Mouse (Mus musculus) right cerebral cortex, postnatal 4 days (tissue): ENCODE results near the gene Syt1.

Experiments
- DNase-seq: peaks from one replicate; pipeline ENCODE4 v3.0.0-alpha.2; 2022

Syt1 gene

DNA sequence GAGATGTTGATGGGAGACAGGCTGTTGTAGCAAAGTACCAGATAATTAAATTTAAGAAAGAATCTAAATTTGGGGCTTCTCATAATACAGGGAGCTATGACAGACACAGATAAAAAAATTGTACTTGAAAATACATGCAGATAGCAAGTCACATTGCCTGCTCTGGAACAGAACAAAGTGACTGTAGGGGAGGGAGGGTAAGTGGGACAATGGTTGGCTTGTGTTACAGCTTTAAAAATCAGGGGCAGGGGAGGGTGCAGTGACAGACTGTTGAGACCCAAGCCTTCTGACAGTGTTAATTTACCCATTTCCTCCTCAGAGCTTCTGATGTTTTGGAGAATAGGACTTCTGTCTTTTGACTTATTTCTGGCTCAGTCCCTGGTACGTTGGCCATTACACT lies 126.3 kb downstream of the Syt1 start:
- DNase-seq: no peak

DNA sequence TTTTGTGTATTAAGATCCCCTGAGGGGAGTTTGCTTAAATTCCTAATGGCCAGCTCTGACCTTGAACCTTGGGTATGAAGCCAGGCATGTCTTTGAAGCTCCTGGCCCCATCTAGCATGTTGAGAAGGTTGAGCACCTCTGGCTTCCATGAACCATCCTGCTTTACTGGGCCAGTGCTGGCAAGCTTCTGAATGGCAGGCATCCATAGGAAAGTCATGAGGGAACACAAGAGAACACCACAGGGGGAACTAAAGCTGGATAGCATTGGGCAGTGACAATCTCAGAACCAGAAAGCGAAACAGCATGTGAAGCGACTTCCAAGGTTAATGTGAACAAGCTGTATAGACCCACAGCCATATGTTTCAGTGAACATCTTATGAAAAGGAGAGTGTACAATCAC lies 130.4 kb downstream of the Syt1 start:
- no peak for DNase-seq

DNA sequence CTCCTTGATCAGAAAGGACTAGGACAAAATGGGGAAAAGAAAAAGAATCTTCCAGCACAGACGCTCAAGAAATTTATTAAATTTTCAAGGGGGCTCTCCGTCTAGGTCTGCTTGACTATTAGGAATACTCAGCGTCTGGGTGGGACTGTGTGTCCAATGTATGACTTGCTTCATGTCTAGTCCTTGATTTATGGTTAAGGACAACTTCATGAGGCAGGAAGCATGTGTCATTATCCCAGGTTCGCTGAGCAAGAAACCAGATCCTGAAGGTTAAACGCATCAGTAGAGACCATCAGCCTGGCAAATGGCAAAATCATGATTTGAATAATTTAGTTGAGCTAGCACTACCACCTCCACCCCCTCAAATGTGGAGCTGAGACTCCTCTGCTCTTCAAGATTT lies 135.1 kb downstream of the Syt1 start:
- DNase-seq: no peak

DNA sequence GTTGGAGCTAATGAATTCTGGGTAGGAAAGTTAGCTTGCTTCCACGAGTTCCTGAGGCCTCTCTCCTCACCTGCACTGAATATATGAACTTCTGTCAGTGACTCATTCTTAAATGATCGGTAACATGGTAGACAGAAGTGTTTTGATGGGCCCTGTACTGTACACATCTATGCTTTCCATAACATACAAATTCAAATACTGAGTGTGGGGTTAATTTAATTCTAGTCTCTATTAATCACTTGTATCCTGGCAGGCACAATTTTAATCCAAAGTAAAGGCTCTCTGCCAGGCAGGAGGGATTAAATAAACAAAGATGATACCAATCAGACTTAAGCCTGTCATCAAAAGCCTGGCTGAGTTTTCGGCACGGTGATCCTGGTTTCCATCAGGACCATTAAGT lies 136.1 kb downstream of the Syt1 start:
- no peak for DNase-seq

DNA sequence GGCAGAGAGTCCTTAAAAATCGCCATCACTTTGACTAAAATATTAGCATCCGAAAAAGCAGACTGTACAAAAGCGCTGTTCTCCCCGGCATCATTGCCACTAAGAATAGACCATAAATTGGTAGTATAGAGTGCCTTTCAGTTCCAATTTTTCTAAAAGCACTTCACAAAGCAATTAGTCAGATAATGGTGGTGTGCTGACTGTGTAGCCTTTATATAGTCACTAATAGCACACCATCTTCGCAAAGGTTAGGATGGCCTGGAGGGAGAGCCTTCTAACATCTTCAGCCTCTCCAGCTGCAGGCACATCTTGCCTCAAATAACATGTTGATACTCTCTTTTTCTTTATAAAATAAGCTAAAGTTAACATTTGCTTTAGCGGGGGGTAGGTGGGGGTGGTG lies 138.4 kb downstream of the Syt1 start:
- DNase-seq: no peak

DNA sequence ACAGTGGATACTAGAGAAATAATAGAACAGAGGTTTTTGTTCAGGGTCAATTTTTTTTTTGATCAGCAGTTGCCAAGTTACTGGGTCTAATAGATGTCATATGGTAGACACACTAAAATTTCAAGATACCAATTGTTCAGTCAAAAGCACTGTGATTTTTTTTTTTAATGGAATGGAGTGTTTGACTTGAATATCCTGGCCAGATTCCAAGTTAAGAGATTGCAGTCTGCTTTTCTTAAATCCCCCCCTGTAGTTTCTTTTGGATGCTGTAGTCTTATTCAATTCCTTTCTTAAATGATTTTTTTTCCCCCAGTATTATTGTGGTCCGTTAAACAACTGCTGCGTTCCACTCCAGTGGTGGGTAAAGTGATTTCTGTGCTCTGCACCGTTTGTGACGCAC lies 140.2 kb downstream of the Syt1 start:
- DNase-seq: no peak

DNA sequence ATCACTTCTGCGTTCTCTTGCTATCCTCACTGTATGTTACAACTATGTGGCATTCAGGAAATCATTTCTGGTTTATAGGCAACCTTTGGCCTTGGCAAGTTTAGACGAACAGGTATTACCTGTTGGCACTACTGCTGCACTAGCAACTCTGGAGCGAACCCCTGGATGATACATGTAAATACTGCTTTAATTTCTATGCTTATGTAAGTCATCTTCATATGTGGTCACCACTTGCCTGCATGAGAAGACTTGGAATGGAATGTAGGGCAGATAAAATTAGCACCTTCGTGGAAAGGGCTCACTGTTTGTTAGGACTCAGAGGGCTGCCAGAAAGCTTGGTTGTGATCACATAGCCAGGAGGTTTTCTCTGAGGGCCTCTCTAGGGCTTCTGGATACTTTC lies 142.6 kb downstream of the Syt1 start:
- DNase-seq: no peak

- peak; percentile 16 for DNase-seq
Observed at GRCm38 (mm10) chr10:108867202-108867601, 143.6 kb downstream of the Syt1 start.

DNA sequence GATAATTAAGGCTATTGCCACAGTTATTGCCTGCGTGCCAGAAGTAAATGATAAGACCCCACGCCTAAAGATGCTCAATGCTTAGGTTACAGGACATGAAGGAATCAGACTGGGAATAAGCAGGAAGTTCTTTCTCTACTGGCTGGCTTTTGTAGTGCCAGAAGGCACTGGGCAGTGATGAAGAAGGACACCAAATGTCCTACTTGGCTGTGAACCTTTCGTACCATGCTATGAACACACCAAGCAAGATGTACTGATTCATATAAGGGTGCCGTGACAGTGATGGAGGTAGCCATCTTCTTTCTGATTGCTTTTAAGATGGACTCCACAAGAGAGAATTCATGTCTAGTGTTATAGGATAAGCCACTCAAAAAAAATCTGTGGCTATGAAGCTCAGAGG lies 145.2 kb downstream of the Syt1 start:
- DNase-seq: no peak

DNA sequence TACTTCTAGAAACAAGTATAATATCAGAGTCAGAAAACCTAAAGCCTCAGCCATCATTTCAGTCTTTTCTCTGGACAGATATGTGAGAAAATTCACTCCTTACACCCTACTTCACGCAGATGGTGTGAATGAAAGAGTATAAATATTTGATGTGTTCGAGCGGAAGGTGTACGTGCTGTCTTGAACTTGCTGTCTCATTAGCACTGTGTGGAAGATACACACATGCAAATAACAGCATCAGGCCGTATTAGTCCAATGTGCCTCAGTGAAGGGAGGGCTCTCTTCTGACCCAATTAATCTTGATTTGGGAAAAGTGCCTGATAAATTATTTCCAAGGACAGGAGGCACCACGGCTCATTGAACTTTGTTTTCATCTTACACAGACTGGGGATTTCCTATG lies 154.8 kb downstream of the Syt1 start:
- no peak for DNase-seq

- DNase-seq: no peak
Observed at GRCm38 (mm10) chr10:108852757-108853156, 158.0 kb downstream of the Syt1 start.

GRCm38 (mm10) chr10:108837434-108837833 lies 173.3 kb downstream of the Syt1 start:
- DNase-seq: no peak

- no peak for DNase-seq
Observed at GRCm38 (mm10) chr10:108832248-108832647, 178.5 kb downstream of the Syt1 start.

DNA sequence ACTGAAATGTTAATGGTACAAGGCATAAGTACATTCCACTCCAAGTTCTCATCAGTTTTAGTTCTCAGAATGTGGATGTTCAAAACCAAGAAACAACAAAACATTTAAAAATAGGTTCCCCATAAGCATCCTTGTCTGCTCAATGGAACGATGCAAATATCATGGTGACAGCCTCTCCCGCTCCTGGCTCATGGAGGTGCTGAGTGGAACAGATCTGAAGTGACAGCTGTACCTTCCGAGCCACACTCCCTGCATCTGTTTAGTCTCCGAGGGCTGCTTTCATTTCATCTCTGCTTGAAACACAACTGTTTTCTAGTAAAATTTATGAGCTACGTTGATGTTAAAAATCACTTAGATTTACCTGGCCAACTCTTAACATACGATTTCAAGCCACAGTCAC lies 179.0 kb downstream of the Syt1 start:
- no peak for DNase-seq

DNA sequence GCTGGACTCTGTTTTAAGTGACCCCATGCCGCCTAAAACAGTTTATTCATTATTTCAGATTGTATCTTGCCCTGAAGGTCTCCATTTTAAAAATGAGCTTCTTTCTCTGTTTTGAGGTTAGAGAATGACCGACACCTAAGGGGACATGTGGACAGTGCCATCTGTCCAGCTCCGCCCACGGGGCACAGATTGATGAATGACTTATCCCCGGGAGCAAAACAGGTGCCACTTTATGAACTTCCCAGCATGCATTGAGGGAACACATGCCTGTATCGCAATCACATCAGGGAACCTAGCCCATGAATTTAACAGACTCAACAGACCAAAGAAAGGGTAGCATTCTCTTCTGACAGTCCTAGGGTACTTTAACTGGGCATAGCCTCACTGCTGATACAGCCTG lies 188.5 kb downstream of the Syt1 start:
- no peak for DNase-seq

DNA sequence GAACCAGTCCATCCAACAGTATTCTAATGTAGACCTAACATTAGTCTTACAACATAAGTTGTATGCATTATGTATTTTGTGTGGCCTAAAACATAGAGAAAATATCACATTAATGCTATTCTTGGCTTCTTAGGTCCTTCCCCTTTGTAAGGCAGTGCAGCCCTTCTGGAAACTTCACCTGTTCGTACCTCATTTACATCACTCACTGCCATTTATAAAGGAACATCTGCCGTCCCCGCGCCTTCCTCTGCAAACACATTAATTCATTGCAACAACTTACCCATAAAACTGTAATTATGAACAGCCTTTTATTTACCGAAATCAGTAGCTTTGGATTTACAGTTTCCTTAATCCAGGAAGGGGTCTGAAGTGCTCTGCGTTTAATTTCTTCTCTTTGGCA lies 195.4 kb downstream of the Syt1 start:
- DNase-seq: no peak

DNA sequence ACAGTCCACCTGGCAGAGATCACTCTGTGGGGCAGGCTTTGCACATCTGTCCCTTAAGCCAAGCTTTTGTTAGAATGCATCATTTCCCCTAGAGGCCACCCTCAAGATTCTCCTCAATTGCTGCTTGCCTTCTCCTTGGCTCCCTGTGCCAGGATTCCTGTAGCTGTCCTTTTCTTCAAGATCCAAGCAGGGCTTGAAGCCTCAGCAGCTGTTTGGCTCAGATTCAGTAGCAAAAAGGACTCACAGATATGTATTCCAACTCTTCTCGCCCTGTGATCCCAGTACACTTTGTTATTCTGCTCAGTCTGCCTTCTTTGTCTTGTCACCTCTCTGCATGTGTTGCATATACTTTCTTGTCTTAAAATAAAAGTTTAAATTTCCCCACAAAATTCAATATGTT lies 206.4 kb downstream of the Syt1 start:
- no peak for DNase-seq

DNA sequence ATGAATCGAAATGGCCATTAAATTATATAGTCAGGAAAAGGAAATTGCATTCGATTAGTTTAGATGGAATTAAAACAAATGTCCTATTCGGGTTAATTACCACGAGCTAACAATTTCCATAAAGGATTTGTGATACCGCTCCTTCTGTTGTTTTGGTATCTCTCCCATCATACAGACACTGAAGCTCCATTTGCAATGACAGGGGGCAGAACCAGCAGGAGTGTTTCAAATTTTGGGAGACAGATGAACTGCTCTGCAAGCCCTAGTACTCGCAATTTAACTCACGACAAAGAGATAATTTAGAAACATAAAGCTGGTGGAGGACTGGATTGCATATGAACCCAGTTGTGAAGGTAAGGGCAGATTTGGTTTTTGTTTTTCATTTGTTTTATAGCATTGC lies 210.0 kb downstream of the Syt1 start:
- DNase-seq: no peak

DNA sequence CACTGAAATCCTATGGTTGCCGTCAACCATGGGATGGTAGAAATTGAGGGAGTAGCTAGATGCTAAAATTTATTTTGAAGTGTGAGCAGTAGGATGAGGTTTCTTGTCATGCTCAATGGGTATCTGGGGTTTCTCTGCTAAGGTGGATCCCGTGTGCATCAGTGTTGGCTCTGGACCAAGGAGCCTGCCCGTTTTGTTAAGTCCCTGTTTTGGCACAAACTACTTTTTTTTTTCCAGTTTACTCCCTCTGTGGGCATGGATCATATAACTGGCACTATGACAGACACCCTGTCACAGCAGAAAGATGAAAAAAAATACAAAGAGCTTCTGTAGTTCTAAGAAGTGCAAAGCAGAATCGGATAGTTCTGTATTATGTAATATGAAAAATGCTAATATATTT lies 212.0 kb downstream of the Syt1 start:
- DNase-seq: no peak

DNA sequence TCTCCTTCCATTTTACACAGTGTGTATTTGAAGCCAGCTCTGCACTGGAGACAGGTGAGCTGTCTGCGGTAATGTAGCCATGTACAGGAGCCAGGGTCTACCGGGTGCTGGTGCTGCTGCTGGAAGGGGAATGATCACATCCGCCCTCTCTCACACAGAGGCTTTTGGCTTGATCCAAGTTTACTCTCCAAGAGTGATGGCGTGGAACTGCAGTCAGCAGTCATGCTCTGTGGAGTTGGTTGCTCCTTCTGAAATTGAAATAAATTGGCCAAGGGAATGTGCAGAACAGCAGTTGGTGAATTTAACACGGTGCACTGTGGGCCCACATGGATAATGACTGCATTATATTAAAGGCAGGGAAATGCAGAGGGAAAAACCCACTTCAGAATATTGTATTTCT lies 228.0 kb downstream of the Syt1 start:
- DNase-seq: no peak

DNA sequence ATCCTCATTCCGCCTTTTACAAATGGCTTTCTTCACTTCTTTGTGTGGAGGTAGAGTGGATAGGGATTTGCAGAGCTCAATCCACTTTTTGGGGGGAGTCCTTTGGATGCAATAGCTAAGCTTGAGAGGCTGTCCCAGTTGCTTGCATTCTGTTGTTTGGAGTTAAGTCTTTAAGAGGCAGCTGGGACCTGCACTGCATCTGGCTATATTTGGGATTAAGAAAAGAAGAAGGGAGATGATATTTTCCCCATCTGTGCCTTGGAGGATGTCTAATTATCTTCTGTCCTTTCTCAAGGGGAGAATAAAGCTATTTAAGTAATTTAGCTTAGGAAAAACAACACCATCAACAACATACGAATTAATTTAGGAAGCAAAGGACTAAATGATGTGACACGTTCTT lies 230.2 kb downstream of the Syt1 start:
- no peak for DNase-seq

- DNase-seq: no peak
Observed at GRCm38 (mm10) chr10:108776735-108777134, 234.0 kb downstream of the Syt1 start.

DNA sequence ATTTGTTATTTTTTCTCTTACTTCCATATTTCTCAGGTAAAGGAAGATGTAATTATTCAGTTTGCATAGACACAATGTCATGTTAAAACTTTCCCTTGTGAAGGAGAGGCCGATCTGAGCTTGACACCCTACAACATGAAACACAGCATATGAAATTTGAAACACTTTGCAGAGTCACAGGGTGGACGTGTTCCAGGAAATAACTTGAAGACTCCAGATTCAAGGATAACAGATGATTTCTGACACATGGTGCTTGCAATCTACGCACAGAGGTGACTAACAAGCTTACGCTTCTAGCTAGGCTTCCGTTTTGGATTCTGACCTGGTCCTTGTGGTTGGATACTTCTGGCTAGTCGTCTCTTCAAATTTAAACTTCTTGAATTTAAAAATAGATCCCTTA lies 239.7 kb downstream of the Syt1 start:
- DNase-seq: no peak

DNA sequence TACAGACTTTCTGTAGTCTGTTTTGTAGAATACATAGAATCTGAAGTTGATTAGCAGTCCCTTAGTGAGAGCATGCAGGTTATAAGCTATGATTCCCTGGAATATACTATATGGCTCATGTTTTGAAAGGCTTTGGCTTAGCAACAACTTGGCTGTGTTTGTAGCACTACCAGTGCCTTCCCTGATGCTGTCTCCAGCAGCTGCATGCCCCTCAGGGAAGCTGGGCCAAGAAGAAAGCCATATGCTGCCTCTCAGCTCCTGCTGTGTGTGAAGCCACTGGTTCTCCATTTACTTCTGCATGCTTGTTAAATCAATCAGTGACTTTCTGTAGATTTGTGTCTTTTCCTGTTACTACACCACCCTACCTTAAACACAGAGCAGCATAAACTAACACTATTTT lies 245.2 kb downstream of the Syt1 start:
- no peak for DNase-seq

GRCm38 (mm10) chr10:108763722-108764121 lies 247.1 kb downstream of the Syt1 start:
- no peak for DNase-seq

- no peak for DNase-seq
Observed at GRCm38 (mm10) chr10:108753304-108753703, 257.5 kb downstream of the Syt1 start.
